10 mouse cellular contexts compared by ENCODE assay signal in genomic region chr6:72326274-72326673, GRCm38 (mm10). TPM values are rescaled to one million over a fixed set of nuclear protein-coding genes. Genes with fewer than 3 reads are reported as not detected.
A peak's percentile ranks its signal among the peaks of the same experiment; 100 is the strongest.
DNase-seq lines count a peak whose midpoint lies in the region; ATAC-seq and TF ChIP-seq lines count a peak whose summit lies in the region.
"Had no signal": no experiment of that assay in that cellular context is flagged by ENCODE, and none has a peak within 500 bp of the region (broad histone marks: within the 10 kb centered on the region; RNA-seq: fewer than 3 reads in every experiment).

No protein-coding gene starts in this region.

- WGBS in cerebellum, adult 2 months = 74% methylated on average over 6 of the region's 6 CpGs
- WGBS in midbrain, embryonic 11.5 days = 80% methylated on average over 6 of the region's 6 CpGs
- 76% methylated on average over 6 of the region's 6 CpGs for WGBS in midbrain, embryonic 13.5 days

- TF ChIP-seq POLR2A in cerebellum, adult 2 months (IDR thresholded peaks at IDR 0.05; ENCODE audit: borderline replicate concordance, insufficient read depth, low read length) = no peak

- no peaks in the 10 kb centered on the region for H3K9me3 ChIP-seq in midbrain, embryonic 11.5 days (ENCODE audit: control insufficient read depth, low read length)
- H3K9me3 ChIP-seq in midbrain, embryonic 13.5 days = no peaks in the 10 kb centered on the region

- H3K9ac ChIP-seq in midbrain, embryonic 11.5 days (ENCODE audit: low read length) = no peak overlapping the region
- no peak overlapping the region for H3K9ac ChIP-seq in midbrain, embryonic 13.5 days (replicated peaks)

- no peaks in the 10 kb centered on the region for H3K27me3 ChIP-seq in cerebellum, adult 2 months (ENCODE audit: control insufficient read depth, insufficient read depth, low read length)
- H3K27me3 ChIP-seq in midbrain, embryonic 11.5 days (ENCODE audit: control insufficient read depth, insufficient read depth, low read length) = no peaks in the 10 kb centered on the region
- H3K27me3 ChIP-seq in midbrain, embryonic 13.5 days = no peaks in the 10 kb centered on the region

- H3K4me1 ChIP-seq in cerebellum, adult 2 months (ENCODE audit: control insufficient read depth, insufficient read depth, low read length) = no peaks in the 10 kb centered on the region
- no peaks in the 10 kb centered on the region for H3K4me1 ChIP-seq in midbrain, embryonic 11.5 days (ENCODE audit: control insufficient read depth, insufficient read depth, low read length)
- no peaks in the 10 kb centered on the region for H3K4me1 ChIP-seq in midbrain, embryonic 13.5 days (replicated peaks)

- peaks cover 16% of the 10 kb centered on the region; the same call in 1 of the 2 replicates for H3K36me3 ChIP-seq in midbrain, embryonic 11.5 days (ENCODE audit: control insufficient read depth, insufficient read depth, low read length)
- H3K36me3 ChIP-seq in midbrain, embryonic 13.5 days = peaks cover 95% of the 10 kb centered on the region

- H3K4me3 ChIP-seq in cerebellum, adult 2 months (replicated peaks; ENCODE audit: insufficient read depth, low read depth, low read length) = no peak overlapping the region
- H3K4me3 ChIP-seq in midbrain, embryonic 11.5 days (ENCODE audit: low read depth, low read length) = no peak overlapping the region
- no peak overlapping the region for H3K4me3 ChIP-seq in midbrain, embryonic 13.5 days (replicated peaks)
- H3K4me3 ChIP-seq: erythroblast, embryonic 14.5 days had no signal

- TF ChIP-seq CTCF in cerebellum, adult 2 months (IDR thresholded peaks at IDR 0.05; ENCODE audit: borderline replicate concordance, insufficient read depth, low read depth, low read length) = peak; percentile 19; the same call in 1 of the 2 replicates

- DNase-seq in cerebellum, adult 2 months = no peak
- no peak for DNase-seq in cerebellum, adult 11 months
- peak; percentile 26 for DNase-seq in midbrain, embryonic 11.5 days (ENCODE audit: low spot score, missing footprints)
- peak; percentile 46 to 49 for DNase-seq in layer of hippocampus, postnatal 36 days
- peak; percentile 44 for DNase-seq in right cerebral cortex, postnatal 25 days
- no peak for DNase-seq in cerebellum, adult 9-11 months

- no peak overlapping the region for H3K4me2 ChIP-seq in midbrain, embryonic 11.5 days
- no peak overlapping the region for H3K4me2 ChIP-seq in midbrain, embryonic 13.5 days (replicated peaks)

- no peak for ATAC-seq in midbrain, embryonic 11.5 days (ENCODE audit: low FRiP score)
- ATAC-seq in midbrain, embryonic 13.5 days = no peak
- ATAC-seq in common myeloid progenitor, adult 5-6 weeks (replicated peaks; ENCODE audit: low read depth, poor library complexity, severe bottlenecking) = peak; percentile 70

- H3K27ac ChIP-seq in cerebellum, adult 2 months (ENCODE audit: insufficient read depth, low read length) = no peak overlapping the region
- no peak overlapping the region for H3K27ac ChIP-seq in midbrain, embryonic 11.5 days (ENCODE audit: low read depth, low read length)
- H3K27ac ChIP-seq in midbrain, embryonic 13.5 days = no peak overlapping the region

RNA-seq across cellular contexts. Expression of gene Usp39, which starts 18.7 kb away (rescaled TPM):
- polyA plus RNA-seq in cerebellum, adult 2 months (2012; rRNA removed) = 31.5 and 33.3 TPM in 2 replicates
- polyA plus RNA-seq in midbrain, embryonic 11.5 days (2014; fragmentation: Nextera tagmentation; extraction: Ambion mirVana) = 114 and 116 TPM in 2 replicates
- polyA plus RNA-seq in midbrain, embryonic 13.5 days (2015; fragmentation: Nextera tagmentation; extraction: Ambion mirVana) = 51.5 and 53.4 TPM in 2 replicates
- total RNA-seq in common myeloid progenitor, adult 5-6 weeks (2017) = 122 and 147 TPM in 2 replicates
- 10 to 100 TPM; 31.3 to 35.8 TPM for total RNA-seq in layer of hippocampus, postnatal 36 days (2021)

RNA-seq across cellular contexts. Expression of gene 0610030E20Rik, which starts 20.8 kb away (rescaled TPM):
- polyA plus RNA-seq in cerebellum, adult 2 months (2012; rRNA removed) = 25.1 and 26.1 TPM in 2 replicates
- polyA plus RNA-seq in midbrain, embryonic 11.5 days (2014; fragmentation: Nextera tagmentation; extraction: Ambion mirVana) = 15.6 and 16.1 TPM in 2 replicates
- polyA plus RNA-seq in midbrain, embryonic 13.5 days (2015; fragmentation: Nextera tagmentation; extraction: Ambion mirVana) = 21.7 and 23.9 TPM in 2 replicates
- 25.2 and 25.8 TPM in 2 replicates for total RNA-seq in common myeloid progenitor, adult 5-6 weeks (2017)
- 10 to 100 TPM; 16.9 to 17.2 TPM for total RNA-seq in layer of hippocampus, postnatal 36 days (2021)

RNA-seq across cellular contexts. Expression of gene Sftpb, which starts 21.9 kb away (rescaled TPM):
- polyA plus RNA-seq in cerebellum, adult 2 months (2012; rRNA removed) = not detected in 2 replicates
- polyA plus RNA-seq in midbrain, embryonic 11.5 days (2014; fragmentation: Nextera tagmentation; extraction: Ambion mirVana) = not detected in 2 replicates
- polyA plus RNA-seq in midbrain, embryonic 13.5 days (2015; fragmentation: Nextera tagmentation; extraction: Ambion mirVana) = not detected in 2 replicates
- not detected in 2 replicates for total RNA-seq in common myeloid progenitor, adult 5-6 weeks (2017)
- not detected for total RNA-seq in layer of hippocampus, postnatal 36 days (2021)
- polyA plus RNA-seq: erythroblast, embryonic 14.5 days; limb, embryonic 11.5 days had no signal

RNA-seq across cellular contexts. Expression of gene Tmem150a, which starts 29.0 kb away (rescaled TPM):
- 19.5 and 19.8 TPM in 2 replicates for polyA plus RNA-seq in cerebellum, adult 2 months (2012; rRNA removed)
- 6.2 and 6.5 TPM in 2 replicates for polyA plus RNA-seq in midbrain, embryonic 11.5 days (2014; fragmentation: Nextera tagmentation; extraction: Ambion mirVana)
- 10.3 and 11.5 TPM in 2 replicates for polyA plus RNA-seq in midbrain, embryonic 13.5 days (2015; fragmentation: Nextera tagmentation; extraction: Ambion mirVana)
- total RNA-seq in common myeloid progenitor, adult 5-6 weeks (2017) = 1.2 TPM in 1 of 2 replicates, not detected in the other
- 10 to 100 TPM in 1 of 2 experiments, 1 to 10 TPM in 1; 8.1 to 10.5 TPM for total RNA-seq in layer of hippocampus, postnatal 36 days (2021)

RNA-seq across cellular contexts. Expression of gene Rnf181, which starts 40.5 kb away (rescaled TPM):
- polyA plus RNA-seq in cerebellum, adult 2 months (2012; rRNA removed) = 92.1 and 95.8 TPM in 2 replicates
- polyA plus RNA-seq in midbrain, embryonic 11.5 days (2014; fragmentation: Nextera tagmentation; extraction: Ambion mirVana) = 102 TPM in 2 replicates
- polyA plus RNA-seq in midbrain, embryonic 13.5 days (2015; fragmentation: Nextera tagmentation; extraction: Ambion mirVana) = 127 and 132 TPM in 2 replicates
- 30.2 and 44.7 TPM in 2 replicates for total RNA-seq in common myeloid progenitor, adult 5-6 weeks (2017)
- total RNA-seq in layer of hippocampus, postnatal 36 days (2021) = 10 to 100 TPM; 77.6 to 85.2 TPM

Comparison
In these comparisons a context has a peak if more than half of its experiments do, and no peak if none do; other contexts are left out.
1. DNase-seq: peak in midbrain, embryonic 11.5 days (single experiment), layer of hippocampus, postnatal 36 days (2 of 2) and right cerebral cortex, postnatal 25 days (single experiment); none in cerebellum, adult 2 months (0 of 2), cerebellum, adult 11 months (single experiment) and cerebellum, adult 9-11 months (single experiment).